Mouse (Mus musculus): ENCODE results near the gene Lmf1.

Lmf1 gene

GRCm38 (mm10) chr17:25604234-25604633 is 25.3 kb downstream of the Lmf1 start:
- peak; percentile 67 for DNase-seq (ENCODE audit: low read depth, low spot score)

GRCm38 (mm10) chr17:25608137-25608785 is 29.4 kb downstream of the Lmf1 start:
- no peak for DNase-seq (ENCODE audit: low read depth, low spot score)

- DNase-seq (ENCODE audit: low read depth, low spot score): no peak
Observed at GRCm38 (mm10) chr17:25608821-25609505, 30.1 kb downstream of the Lmf1 start.

GRCm38 (mm10) chr17:25609506-25609828 is 30.6 kb downstream of the Lmf1 start:
- DNase-seq (ENCODE audit: low read depth, low spot score): no peak

- DNase-seq (ENCODE audit: low read depth, low spot score): no peak
Observed at GRCm38 (mm10) chr17:25610151-25610550, 31.3 kb downstream of the Lmf1 start.

- no peak for DNase-seq (ENCODE audit: low read depth, low spot score)
Observed at GRCm38 (mm10) chr17:25612537-25612936, 33.7 kb downstream of the Lmf1 start.

- peak; percentile 20 for DNase-seq (ENCODE audit: low read depth, low spot score)
Observed at GRCm38 (mm10) chr17:25613323-25613722, 34.4 kb downstream of the Lmf1 start.

GRCm38 (mm10) chr17:25614723-25615510 is 36.0 kb downstream of the Lmf1 start:
- DNase-seq (ENCODE audit: low read depth, low spot score): no peak

GRCm38 (mm10) chr17:25618508-25619056 is 39.7 kb downstream of the Lmf1 start:
- no peak for DNase-seq (ENCODE audit: low read depth, low spot score)

GRCm38 (mm10) chr17:25623441-25623840 is 44.6 kb downstream of the Lmf1 start:
- no peak for DNase-seq (ENCODE audit: low read depth, low spot score)

GRCm38 (mm10) chr17:25623935-25624334 is 45.0 kb downstream of the Lmf1 start:
- DNase-seq (ENCODE audit: low read depth, low spot score): no peak

- no peak for DNase-seq (ENCODE audit: low read depth, low spot score)
Observed at GRCm38 (mm10) chr17:25624446-25625119, 45.7 kb downstream of the Lmf1 start.

- no peak for DNase-seq (ENCODE audit: low read depth, low spot score)
Observed at GRCm38 (mm10) chr17:25625282-25625681, 46.4 kb downstream of the Lmf1 start.

- DNase-seq (ENCODE audit: low read depth, low spot score): no peak
Observed at GRCm38 (mm10) chr17:25626196-25627043, 47.5 kb downstream of the Lmf1 start.

- DNase-seq (ENCODE audit: low read depth, low spot score): no peak
Observed at GRCm38 (mm10) chr17:25630313-25630712, 51.4 kb downstream of the Lmf1 start.

- DNase-seq (ENCODE audit: low read depth, low spot score): no peak
Observed at GRCm38 (mm10) chr17:25634070-25634469, 55.2 kb downstream of the Lmf1 start.

- DNase-seq (ENCODE audit: low read depth, low spot score): no peak
Observed at GRCm38 (mm10) chr17:25635387-25635786, 56.5 kb downstream of the Lmf1 start.

- no peak for DNase-seq (ENCODE audit: low read depth, low spot score)
Observed at GRCm38 (mm10) chr17:25635806-25636205, 56.9 kb downstream of the Lmf1 start.

- DNase-seq (ENCODE audit: low read depth, low spot score): no peak
Observed at GRCm38 (mm10) chr17:25637986-25638385, 59.1 kb downstream of the Lmf1 start.

- no peak for DNase-seq (ENCODE audit: low read depth, low spot score)
Observed at GRCm38 (mm10) chr17:25638442-25638841, 59.6 kb downstream of the Lmf1 start.

- DNase-seq (ENCODE audit: low read depth, low spot score): no peak
Observed at GRCm38 (mm10) chr17:25640956-25641355, 62.1 kb downstream of the Lmf1 start.
